Mouse (Mus musculus) kidney, adult 2 months (tissue): ENCODE measurements at regions not wholly inside any gene's neighbourhood (a gene's known extent, or its start where the extent isn't known, plus 50 kb on each side); places are given as distances from the start of the nearest gene placed in this dataset.

Source experiments
- CTCF ChIP-seq: fragments of 200-500 bp; conservative IDR thresholded peaks from 2 replicates; pipeline ENCODE4 v1.5.1; 2011; ENCODE audit warnings: low read depth, mild to moderate bottlenecking, control low read depth, low read length, moderate library complexity, mixed read lengths; ENCODE audit not compliant: insufficient read depth, insufficient read length
- POLR2A ChIP-seq: fragments of 200-500 bp; IDR thresholded peaks from one replicate; pipeline ENCODE4 v1.6.1; 2011; ENCODE audit warnings: low read depth, low read length, control low read depth

DNA sequence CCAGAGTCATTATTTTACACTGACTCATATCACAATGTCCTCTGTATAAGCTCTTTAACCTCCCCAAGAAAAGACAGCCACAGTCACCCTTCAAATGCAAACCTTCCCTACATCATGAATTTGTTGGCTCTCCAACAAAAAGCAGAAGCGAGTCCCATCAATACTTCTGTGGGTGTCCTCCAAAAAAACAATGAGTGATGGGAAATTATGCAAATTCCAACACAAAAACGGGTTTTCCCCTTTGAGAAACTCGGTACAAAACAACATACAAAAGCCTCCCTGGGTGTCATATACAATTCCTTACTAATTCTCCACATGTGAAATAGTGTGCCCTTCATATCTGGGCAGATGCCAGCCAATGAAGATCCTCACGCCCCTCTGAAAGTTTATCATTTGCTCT lies 311.8 kb upstream of the 4930412O13Rik start:
- TF ChIP-seq POLR2A = no peak
- TF ChIP-seq CTCF = no peak
